Mouse (Mus musculus) forebrain, embryonic 10.5 days (tissue): ENCODE data around the gene Spdl1. TPM values are rescaled to one million over a fixed set of nuclear protein-coding genes. Genes with fewer than 3 reads are reported as not detected.
A peak's percentile ranks its signal among the peaks of the same experiment; 100 is the strongest.

Experiments used
- DNase-seq: peaks from one replicate; pipeline ENCODE4 v3.0.0-alpha.2; 2017; ENCODE audit warnings: low spot score; ENCODE audit errors: extremely low spot score
- H3K27ac ChIP-seq: fragments of 300-500 bp; sonication (generic); 2 replicates; pipeline ENCODE4 v1.5.1; 2016; ENCODE audit warnings: mild to moderate bottlenecking
- H3K27me3 ChIP-seq: fragments of 300-500 bp; sonication (generic); 2 replicates; pipeline ENCODE4 v1.6.1; 2016; ENCODE audit warnings: mild to moderate bottlenecking; ENCODE audit not compliant: poor library complexity, severe bottlenecking
- H3K36me3 ChIP-seq: fragments of 300-500 bp; sonication (generic); replicated peaks from 2 replicates; pipeline ENCODE4 v1.6.1; 2016; ENCODE audit warnings: mild to moderate bottlenecking, moderate library complexity
- H3K4me1 ChIP-seq: fragments of 300-500 bp; sonication (generic); 2 replicates; pipeline ENCODE4 v1.6.1; 2016
- H3K4me3 ChIP-seq: fragments of 300-500 bp; sonication (generic); 2 replicates; pipeline ENCODE4 v1.5.1; 2016; ENCODE audit warnings: mild to moderate bottlenecking, moderate library complexity
- H3K9me3 ChIP-seq: fragments of 300-500 bp; sonication (generic); 2 replicates; pipeline ENCODE4 v1.6.1; 2016; ENCODE audit warnings: mild to moderate bottlenecking, moderate library complexity
- WGBS: fragments of 180-500 bp; shearing (Covaris S2); methylation state at CpG from one replicate; pipeline ENCODE4 v1.1.7; 2016; 5-methylcytosine and 5-hydroxymethylcytosine counted together
- polyA plus RNA-seq: library from polyadenylated mRNA; unstranded; fragments of >200 nt; fragmentation: Nextera tagmentation; extraction: Ambion mirVana; gene quantifications from 2 replicates; pipeline ENCODE4 v1.2.1, GENCODE M21; 2016

Gene Spdl1
- polyA plus RNA-seq: 31.6 and 34.4 TPM in 2 replicates

DNA sequence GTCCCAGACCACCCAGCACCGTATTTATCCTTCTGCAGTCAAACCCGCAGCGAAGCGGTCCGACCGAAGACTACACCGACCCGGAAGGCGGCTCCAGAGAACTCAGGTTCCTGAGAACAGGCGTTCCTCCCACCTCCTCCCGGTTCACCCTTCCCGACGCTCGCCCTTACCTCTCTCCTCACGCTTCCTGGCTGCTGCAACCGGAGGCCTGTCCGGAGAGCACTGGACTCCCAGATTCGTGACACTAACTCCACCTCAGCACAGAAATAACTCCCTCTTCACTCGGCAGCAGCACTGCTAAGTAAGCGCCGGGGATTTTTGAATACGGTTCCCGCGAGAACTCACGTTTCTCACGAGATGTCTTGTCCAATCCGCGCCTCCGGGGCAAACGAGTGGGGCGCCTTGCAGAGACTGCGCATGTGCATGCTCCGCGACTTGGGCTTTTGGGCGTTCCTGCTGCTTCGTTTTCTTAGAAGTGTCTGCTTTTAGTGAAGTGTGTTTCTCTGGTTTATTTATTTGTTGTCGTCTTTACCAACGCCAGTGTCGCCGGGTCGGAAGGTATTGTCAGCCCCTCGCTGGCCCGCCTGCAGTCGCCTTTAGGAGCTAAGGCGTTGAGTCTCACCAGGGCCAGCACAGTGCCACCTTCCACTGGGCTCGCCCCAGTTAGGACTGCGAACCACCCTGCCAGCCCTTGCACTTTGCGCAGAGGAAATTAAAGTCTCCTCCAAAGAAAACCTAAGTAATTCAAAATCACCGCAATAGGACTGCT lies at the start of gene Spdl1:
Gene Spdl1, minus strand, starts transcription at position 324 of the 769 bp plus-strand sequence.
- no peaks in the 10 kb centered on the region for H3K9me3 ChIP-seq
- under 1% methylated on average over 49 of the region's 49 CpGs for WGBS

GRCm38 (mm10) chr11:34881528-34881927 lies 48.1 kb upstream of the Spdl1 start:
- H3K9me3 ChIP-seq: no peaks in the 10 kb centered on the region
- no peak for DNase-seq
- no peak overlapping the region for H3K27ac ChIP-seq
- WGBS: 61% methylated on average over 5 of the region's 5 CpGs
- H3K4me3 ChIP-seq: no peak overlapping the region
- H3K36me3 ChIP-seq: no peaks in the 10 kb centered on the region
- no peaks in the 10 kb centered on the region for H3K4me1 ChIP-seq
- peaks cover 8% of the 10 kb centered on the region for H3K27me3 ChIP-seq

More for the DNA sequence above, at the start of gene Spdl1:
- Histone ChIP-seq H3K36me3 (peaks cover 28% of the 10 kb centered on the region), H3K27me3 (no peaks in the 10 kb centered on the region), H3K4me1 (peaks cover 22% of the 10 kb centered on the region), H3K4me3 (peak within 1 kb of the TSS; percentile 82), H3K27ac (peak within 1 kb of the TSS; percentile 93)
- DNase-seq: peak; percentile 95

DNA sequence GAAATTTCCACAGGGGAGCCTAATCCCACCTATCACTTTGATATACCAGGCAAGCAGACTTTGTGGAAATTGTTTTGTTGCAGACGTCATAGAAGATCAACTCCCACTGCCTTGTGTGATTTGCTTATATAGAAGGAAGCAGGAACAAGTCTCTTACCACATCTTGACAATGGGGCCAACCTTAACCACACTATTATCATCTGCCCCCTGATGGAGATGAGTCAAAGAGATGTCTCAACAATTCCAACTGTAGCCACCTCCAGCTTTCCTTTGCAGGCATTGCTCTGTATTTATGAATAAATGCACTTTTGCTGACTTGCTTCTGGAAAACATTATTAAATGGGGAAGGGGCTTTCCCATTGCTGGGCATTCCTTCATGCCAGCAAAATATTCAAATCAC lies 46.2 kb upstream of the Spdl1 start:
- 91% methylated on average over 1 of the region's 1 CpGs for WGBS
- H3K4me1 ChIP-seq: no peaks in the 10 kb centered on the region
- peaks cover 8% of the 10 kb centered on the region for H3K27me3 ChIP-seq
- H3K9me3 ChIP-seq: no peaks in the 10 kb centered on the region
- no peaks in the 10 kb centered on the region for H3K36me3 ChIP-seq
- H3K4me3 ChIP-seq: no peak overlapping the region
- no peak for DNase-seq
- H3K27ac ChIP-seq: no peak overlapping the region

- Histone ChIP-seq H3K27me3 (no peaks in the 10 kb centered on the region; the same call in 1 of the 2 replicates), H3K27ac (no peak overlapping the region), H3K4me1 (no peaks in the 10 kb centered on the region), H3K9me3 (no peaks in the 10 kb centered on the region), H3K4me3 (no peak overlapping the region), H3K36me3 (no peaks in the 10 kb centered on the region)
- no peak for DNase-seq
- 88% methylated on average over 2 of the region's 2 CpGs for WGBS
Observed at GRCm38 (mm10) chr11:34873861-34874260, 40.4 kb upstream of the Spdl1 start.

DNA sequence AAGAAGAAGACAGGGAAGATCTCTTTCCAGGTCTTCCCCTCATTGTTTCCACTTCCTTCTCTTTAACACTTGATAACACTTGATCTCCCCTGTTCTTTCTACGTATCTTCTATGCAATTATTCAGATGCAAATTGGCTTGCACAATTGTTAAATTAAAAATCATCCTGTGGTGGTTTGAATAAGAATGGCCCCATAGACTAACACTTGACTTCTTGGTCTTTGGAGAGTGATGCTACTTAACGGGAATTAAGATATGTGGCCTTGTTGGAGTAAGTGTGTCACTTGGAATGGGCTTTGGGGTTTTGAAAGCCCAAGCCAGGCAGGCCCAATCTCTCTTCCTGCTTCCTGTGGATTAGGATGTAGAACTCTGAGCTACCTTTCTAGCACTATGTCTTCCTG lies 39.0 kb upstream of the Spdl1 start:
- Histone ChIP-seq H3K4me1 (no peaks in the 10 kb centered on the region), H3K27me3 (no peaks in the 10 kb centered on the region; the same call in 1 of the 2 replicates), H3K27ac (no peak overlapping the region), H3K4me3 (no peak overlapping the region), H3K36me3 (no peaks in the 10 kb centered on the region), H3K9me3 (no peaks in the 10 kb centered on the region)
- WGBS: 78% methylated on average over 2 of the region's 2 CpGs
- DNase-seq: no peak

GRCm38 (mm10) chr11:34871991-34872390 lies 38.5 kb upstream of the Spdl1 start:
- H3K27me3 ChIP-seq: no peaks in the 10 kb centered on the region; the same call in 1 of the 2 replicates
- WGBS: 95% methylated on average over 3 of the region's 3 CpGs
- H3K36me3 ChIP-seq: no peaks in the 10 kb centered on the region
- H3K27ac ChIP-seq: no peak overlapping the region
- no peak for DNase-seq
- no peaks in the 10 kb centered on the region for H3K9me3 ChIP-seq
- no peaks in the 10 kb centered on the region for H3K4me1 ChIP-seq
- H3K4me3 ChIP-seq: no peak overlapping the region

DNA sequence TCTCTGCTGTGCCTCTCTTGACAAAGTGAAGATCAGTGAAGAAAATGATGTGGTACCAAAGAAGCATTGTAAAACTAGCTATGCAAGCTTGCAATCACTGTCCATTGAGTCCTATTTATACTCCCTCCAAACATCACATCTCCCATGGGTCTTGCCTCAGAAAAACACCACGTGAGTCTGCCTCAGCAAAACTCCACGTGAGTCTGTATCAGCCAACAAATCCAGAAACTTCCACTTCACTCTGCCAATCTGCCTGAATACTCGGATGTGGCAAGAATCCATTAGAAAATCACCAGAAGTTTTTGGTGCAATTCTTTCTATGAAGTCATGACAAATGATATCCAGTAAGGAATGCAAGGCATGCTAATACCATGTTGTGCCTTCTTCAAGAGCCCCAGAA lies 38.0 kb upstream of the Spdl1 start:
- no peak overlapping the region for H3K27ac ChIP-seq
- no peaks in the 10 kb centered on the region for H3K9me3 ChIP-seq
- H3K4me1 ChIP-seq: no peaks in the 10 kb centered on the region
- no peak overlapping the region for H3K4me3 ChIP-seq
- H3K27me3 ChIP-seq: no peaks in the 10 kb centered on the region; the same call in 1 of the 2 replicates
- 83% methylated on average over 3 of the region's 3 CpGs for WGBS
- no peak for DNase-seq
- H3K36me3 ChIP-seq: no peaks in the 10 kb centered on the region

DNA sequence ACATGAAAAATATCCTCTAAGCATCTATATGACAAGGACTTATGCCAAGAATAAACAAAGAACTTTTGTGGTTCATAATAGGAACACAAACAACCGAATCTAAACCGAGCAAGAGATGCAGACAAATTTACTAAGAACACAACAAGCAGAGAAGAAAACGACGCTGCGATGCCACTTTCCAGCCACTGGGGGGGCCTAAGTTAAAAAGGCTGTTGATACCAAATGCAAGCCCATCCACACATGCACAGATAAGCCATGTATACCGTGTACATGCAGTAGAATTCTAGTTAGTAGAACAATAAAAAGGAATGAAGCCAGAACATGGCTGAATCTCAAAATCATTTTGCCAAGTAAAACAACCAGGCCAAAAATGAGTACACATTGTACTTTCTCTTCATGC lies 35.2 kb upstream of the Spdl1 start:
- H3K27me3 ChIP-seq: no peaks in the 10 kb centered on the region; the same call in 1 of the 2 replicates
- peak; percentile 20 for DNase-seq
- no peak overlapping the region for H3K27ac ChIP-seq
- no peak overlapping the region for H3K4me3 ChIP-seq
- no peaks in the 10 kb centered on the region for H3K9me3 ChIP-seq
- WGBS: 44% methylated on average over 6 of the region's 6 CpGs
- H3K4me1 ChIP-seq: no peaks in the 10 kb centered on the region
- no peaks in the 10 kb centered on the region for H3K36me3 ChIP-seq

DNA sequence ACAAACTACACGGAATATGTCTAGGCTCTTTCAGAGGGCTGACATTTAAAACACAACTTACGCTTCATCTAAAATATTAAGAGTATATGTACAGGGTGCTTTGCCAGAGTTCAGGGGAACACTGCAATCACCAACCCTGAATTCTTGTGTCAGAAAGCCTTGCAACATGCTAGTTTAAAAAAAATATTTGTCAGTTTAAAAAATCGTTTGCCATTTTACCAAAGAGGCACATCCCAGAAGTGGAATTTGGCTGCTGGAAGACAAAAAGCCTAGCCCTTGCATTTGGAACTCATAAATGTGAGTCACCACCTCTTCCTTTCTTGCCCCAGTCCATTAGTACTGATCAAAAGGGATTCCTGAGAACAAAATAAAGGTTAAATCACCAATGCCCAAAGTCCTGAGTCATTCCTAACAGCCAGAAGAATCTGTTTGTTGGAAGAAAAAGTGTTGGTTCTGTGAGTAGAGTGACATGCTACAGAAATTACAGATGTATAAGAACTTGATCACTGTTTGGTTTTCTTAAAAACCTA lies 32.4 kb upstream of the Spdl1 start:
- Histone ChIP-seq H3K9me3 (no peaks in the 10 kb centered on the region), H3K36me3 (no peaks in the 10 kb centered on the region), H3K4me1 (no peaks in the 10 kb centered on the region), H3K4me3 (no peak overlapping the region), H3K27ac (no peak overlapping the region), H3K27me3 (no peaks in the 10 kb centered on the region)
- no peak for DNase-seq
- 81% methylated on average over 3 of the region's 3 CpGs for WGBS

DNA sequence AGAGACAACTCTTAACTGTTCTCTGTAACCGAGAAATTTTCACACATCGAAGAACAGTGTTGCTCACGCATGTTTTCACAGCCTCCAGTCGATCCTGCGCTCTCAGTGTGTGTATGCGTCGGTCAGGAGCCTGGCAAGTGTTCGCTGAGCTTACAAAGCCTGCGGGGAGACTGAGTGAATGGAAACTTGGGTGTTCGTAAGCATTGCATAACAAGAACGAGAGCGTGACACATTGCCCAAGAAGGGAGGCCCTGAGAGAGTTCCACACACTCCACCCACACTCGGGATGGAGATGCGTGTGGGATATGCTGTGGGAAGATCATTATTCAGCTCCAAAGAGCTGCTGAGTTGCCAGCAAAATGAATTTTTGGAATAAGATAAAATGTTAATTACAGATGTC lies 31.7 kb upstream of the Spdl1 start:
- H3K27ac ChIP-seq: no peak overlapping the region
- no peak for DNase-seq
- H3K9me3 ChIP-seq: no peaks in the 10 kb centered on the region
- H3K4me3 ChIP-seq: no peak overlapping the region
- no peaks in the 10 kb centered on the region for H3K4me1 ChIP-seq
- H3K27me3 ChIP-seq: no peaks in the 10 kb centered on the region
- 90% methylated on average over 14 of the region's 14 CpGs for WGBS
- no peaks in the 10 kb centered on the region for H3K36me3 ChIP-seq

GRCm38 (mm10) chr11:34856652-34857051 lies 23.2 kb upstream of the Spdl1 start:
- Histone ChIP-seq H3K27ac (no peak overlapping the region), H3K36me3 (no peaks in the 10 kb centered on the region), H3K4me3 (no peak overlapping the region), H3K4me1 (no peaks in the 10 kb centered on the region), H3K9me3 (no peaks in the 10 kb centered on the region), H3K27me3 (no peaks in the 10 kb centered on the region)
- 78% methylated on average over 3 of the region's 3 CpGs for WGBS
- no peak for DNase-seq

DNA sequence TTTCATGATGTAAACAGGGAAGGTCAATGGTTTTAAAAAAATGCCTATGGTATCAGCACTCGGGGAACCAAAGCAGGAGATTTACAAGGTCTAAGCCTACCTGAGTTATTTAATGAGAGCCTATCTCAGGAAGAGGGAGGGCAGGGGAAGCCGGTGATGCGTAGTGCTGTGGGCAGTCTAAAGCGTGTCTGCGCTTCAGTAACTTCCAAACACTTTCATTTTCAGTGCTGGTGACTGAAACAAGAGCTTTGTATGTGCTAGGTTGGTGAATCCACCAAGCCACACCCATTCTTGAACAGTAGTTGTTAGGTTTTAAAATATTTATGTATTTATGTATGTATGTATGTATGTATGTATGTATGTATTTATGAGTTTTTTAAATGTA lies 12.8 kb upstream of the Spdl1 start:
- Histone ChIP-seq H3K4me1 (no peaks in the 10 kb centered on the region), H3K27me3 (peaks cover 38% of the 10 kb centered on the region), H3K4me3 (no peak overlapping the region), H3K27ac (no peak overlapping the region), H3K9me3 (no peaks in the 10 kb centered on the region), H3K36me3 (no peaks in the 10 kb centered on the region)
- no peak for DNase-seq
- 89% methylated on average over 5 of the region's 5 CpGs for whole genome bisulfite sequencing

- Histone ChIP-seq H3K36me3 (no peaks in the 10 kb centered on the region), H3K27me3 (peaks cover 43% of the 10 kb centered on the region), H3K4me1 (no peaks in the 10 kb centered on the region), H3K27ac (no peak overlapping the region), H3K4me3 (no peak overlapping the region), H3K9me3 (no peaks in the 10 kb centered on the region)
- 79% methylated on average over 22 of the region's 22 CpGs for WGBS
- no peak for DNase-seq
Observed at GRCm38 (mm10) chr11:34845567-34846267, 12.3 kb upstream of the Spdl1 start.
